Mouse (Mus musculus): ENCODE data around the gene Mettl7a2.
"Not testable (repeated sequence)": the region's sequence is repeated elsewhere in the genome, so short reads cannot be mapped to it uniquely, and the experiment has no call there.

The Mettl7a2 gene

GRCm38 (mm10) chr15:100352711-100353250 lies at the start of gene Mettl7a2, which contains the start of gene Methig1:
TSS of gene Mettl7a2 (plus strand) at chr15:100353200.
TSS of gene Methig1 (plus strand) at chr15:100353149.
- no peak for DNase-seq

- DNase-seq: no peak
Measured at GRCm38 (mm10) chr15:100303428-100304018, 49.5 kb upstream of the Mettl7a2 start.

DNA sequence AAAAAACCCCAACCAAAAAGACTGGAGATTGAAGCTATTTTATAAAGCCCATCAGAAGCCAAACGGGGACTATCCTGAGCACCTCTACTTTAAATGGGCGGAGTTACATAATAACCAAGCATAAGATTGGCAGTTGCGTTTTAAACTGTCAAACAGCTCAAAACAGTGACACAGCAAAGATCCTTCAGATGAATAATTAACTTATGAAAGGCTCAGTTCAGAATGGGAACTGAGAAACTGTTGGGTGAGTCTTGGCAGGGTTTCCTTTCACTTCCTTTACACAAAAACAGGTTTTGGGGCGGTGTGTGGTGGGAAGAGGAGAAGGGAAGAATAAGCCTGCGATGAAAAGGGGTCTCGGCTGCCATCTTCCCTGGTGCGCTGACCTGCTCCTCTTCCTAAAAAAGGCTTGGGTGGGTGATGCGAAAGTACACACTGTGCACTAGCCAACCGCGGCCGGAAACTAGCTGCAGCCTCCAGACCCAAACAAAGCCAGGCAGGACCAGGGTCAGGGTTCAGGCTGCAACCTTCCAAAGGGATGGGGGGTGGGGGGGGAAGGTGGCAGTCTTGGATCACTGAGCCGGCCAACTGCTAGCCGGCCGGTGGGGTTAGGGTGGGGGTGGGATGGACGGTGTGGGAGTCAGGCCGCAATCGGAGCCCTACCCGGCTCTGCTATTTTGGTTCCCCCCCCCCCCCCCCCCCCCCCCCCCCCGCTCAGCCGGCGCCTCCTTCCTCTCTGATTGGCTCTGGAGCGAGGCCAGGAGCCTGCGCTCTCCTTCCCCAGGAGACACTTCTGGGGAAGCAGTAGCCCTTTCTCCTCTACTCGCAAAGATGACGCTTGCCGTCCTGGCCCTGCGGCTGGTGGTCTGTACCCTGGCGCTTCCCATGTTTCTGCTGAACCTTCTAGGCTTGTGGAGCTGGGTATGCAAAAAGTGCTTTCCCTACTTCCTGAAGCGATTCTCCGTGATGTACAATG lies 48.7 kb upstream of the Mettl7a2 start, which contains the start of gene Mettl7a1:
TSS of gene Mettl7a1 (plus strand) at position 122 of the 973 bp plus-strand sequence.
- DNase-seq: peak; percentile 90

DNA sequence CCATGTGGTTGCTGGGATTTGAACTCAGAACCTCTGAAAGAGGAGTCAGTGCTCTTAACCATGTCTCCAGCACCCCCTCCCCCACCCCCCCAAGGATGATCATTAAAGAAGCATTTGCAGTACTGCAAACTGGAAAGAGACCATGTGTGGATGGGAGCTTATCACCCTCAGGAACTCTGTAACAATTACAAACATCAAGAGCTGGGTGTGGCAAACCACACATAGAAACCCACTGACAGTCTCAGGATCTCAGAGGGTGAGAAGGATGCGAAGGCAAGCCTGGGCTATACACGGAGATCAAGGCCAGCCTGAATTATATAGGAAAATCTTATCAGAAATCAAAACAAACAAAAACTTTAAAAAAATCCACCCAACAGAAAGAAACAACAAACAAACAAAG lies 46.8 kb upstream of the Mettl7a2 start:
- DNase-seq: no peak

- peak; percentile 56 for DNase-seq
Measured at GRCm38 (mm10) chr15:100307438-100308096, 45.4 kb upstream of the Mettl7a2 start.

- no peak for DNase-seq
Measured at GRCm38 (mm10) chr15:100312346-100312745, 40.7 kb upstream of the Mettl7a2 start.

- no peak for DNase-seq
Measured at GRCm38 (mm10) chr15:100314448-100315145, 38.4 kb upstream of the Mettl7a2 start.

- peak; percentile 37 for DNase-seq
Measured at GRCm38 (mm10) chr15:100318014-100318671, 34.9 kb upstream of the Mettl7a2 start.

DNA sequence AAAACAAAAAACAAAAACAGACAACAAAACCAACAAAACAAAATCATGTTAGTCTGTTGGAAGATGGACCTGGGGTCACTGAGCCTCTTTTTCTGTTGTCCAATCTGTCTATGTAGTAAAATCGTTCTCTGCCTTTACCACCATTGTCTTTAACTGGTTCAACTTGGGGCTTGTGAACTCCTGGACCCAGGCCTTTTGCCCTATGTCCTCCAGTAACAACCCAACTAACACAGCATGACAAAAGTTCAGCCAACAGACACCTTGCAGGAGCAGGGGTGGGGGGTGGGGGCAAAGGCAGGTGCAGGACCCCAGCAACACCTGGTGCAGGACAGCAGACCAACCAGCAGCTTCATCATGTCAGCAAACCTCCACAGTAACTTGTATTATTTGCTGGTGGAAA lies 33.1 kb upstream of the Mettl7a2 start:
- no peak for DNase-seq

DNA sequence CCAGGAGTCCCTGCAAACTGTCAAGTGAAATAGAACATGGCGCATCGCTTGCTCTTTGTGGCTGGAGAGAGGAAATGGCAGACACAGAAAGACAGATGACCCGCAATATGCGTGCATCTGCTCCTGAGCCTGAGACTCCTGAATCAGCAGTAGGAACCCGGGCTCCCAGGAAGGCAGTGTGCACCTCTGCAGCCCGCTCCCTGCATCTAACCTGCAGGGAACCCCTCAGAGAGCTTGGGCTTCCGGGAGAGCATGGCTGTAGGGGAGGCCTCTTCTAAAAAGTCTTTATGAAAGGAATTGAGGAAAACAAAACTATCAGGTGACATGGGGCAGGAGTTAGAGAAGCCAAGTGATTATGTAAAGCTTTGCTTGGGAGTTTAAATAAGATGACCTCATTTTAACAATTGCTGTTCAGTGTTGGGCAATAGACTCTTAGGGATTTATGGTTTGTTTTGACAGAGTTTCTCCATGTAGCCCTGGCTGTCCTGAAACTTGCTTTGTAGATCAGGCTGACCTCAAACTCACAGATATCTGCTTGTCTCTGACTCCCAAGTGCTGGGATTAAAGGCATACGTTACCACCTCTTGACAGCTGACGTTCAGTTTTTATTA lies 32.6 kb upstream of the Mettl7a2 start:
- DNase-seq: no peak

GRCm38 (mm10) chr15:100321134-100321533 lies 31.9 kb upstream of the Mettl7a2 start:
- peak; percentile 83 for DNase-seq

- no peak for DNase-seq
Measured at GRCm38 (mm10) chr15:100324021-100324591, 28.9 kb upstream of the Mettl7a2 start.

DNA sequence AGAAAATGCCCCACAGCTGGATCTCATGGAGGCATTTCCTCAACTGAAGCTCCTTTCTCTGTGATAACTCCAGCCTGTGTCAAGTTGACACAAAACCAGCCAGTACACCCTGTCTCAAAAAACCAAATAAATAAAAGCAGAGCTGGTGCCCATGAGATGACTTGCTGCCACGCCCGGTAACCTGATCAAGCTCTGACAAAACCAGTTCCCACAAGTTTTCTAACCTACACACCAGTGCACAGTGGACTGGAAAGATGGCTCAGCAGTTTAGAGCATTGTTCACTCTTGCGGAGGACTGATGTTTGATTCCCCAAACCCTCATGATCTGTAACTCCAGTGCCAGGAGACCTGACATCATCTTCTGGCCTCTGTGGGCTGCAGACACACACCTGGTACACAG lies 27.8 kb upstream of the Mettl7a2 start:
- DNase-seq: no peak

GRCm38 (mm10) chr15:100328089-100328488 lies 24.9 kb upstream of the Mettl7a2 start:
- DNase-seq: not testable (repeated sequence)

GRCm38 (mm10) chr15:100329336-100329735 lies 23.7 kb upstream of the Mettl7a2 start:
- not testable (repeated sequence) for DNase-seq

GRCm38 (mm10) chr15:100330739-100331138 lies 22.3 kb upstream of the Mettl7a2 start:
- DNase-seq: no peak

DNA sequence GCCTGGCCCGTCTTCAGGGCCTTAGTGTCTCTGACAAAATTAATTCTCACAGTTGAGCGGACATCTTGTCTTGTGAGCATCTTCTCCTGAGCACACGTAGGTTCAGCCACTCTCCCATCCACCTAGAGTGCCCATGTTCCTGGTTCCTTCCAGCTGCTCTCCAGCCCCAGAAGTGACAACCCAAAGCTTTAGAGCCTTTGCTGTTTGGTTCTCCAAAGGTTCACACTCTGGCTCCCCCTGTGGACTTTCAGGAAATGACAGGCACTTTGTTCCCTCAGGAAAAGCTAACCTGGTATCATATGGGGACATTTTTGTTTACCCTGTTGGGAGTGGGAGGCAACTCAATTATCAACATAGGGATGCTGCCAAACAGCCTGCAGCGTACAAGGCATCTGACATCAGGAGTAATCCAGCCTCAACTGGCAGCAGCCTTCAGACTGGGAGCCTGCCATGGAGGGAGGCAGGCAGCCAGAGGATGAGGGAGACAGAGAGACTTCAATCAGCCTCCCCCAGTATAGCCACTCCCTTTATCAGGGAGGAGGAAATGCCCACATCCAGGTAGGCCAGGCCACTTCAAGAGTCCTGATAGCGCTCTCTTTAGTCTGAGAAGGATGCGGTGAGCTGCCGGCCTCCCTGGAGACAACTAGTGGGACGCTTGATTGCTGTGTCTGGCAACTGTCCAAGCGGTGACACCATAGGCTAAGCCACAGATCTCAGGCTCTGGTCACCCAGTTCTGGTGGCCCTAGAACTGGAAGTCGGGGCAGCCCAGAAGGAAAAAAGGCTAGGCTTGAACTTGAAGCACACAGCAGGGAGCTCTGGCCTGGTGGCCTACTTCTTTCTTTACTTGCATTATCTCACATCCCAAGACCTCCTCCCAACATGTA lies 20.7 kb upstream of the Mettl7a2 start:
- DNase-seq: not testable (repeated sequence)

GRCm38 (mm10) chr15:100334629-100335028 lies 18.4 kb upstream of the Mettl7a2 start, which contains the start of gene Mettl7a3:
TSS of gene Mettl7a3 (plus strand) at chr15:100334929.
- DNase-seq: no peak

- DNase-seq: not testable (repeated sequence)
Measured at GRCm38 (mm10) chr15:100337328-100337727, 15.7 kb upstream of the Mettl7a2 start.

GRCm38 (mm10) chr15:100337847-100338246 lies 15.2 kb upstream of the Mettl7a2 start:
- peak; percentile 80 for DNase-seq

Data from kidney, postnatal 14 days (tissue).